Mouse (Mus musculus) left cerebral cortex, adult 18-20 months (tissue): Measurements from ENCODE around the gene Apoa1. TPM values are rescaled to one million over a fixed set of nuclear protein-coding genes. Genes with fewer than 3 reads are reported as not detected.

ENCODE experiments used
- DNase-seq, 2 experiments: peaks; one replicate each; pipeline ENCODE4 v3.0.0; 2021 to 2022; ENCODE audit warnings: low spot score in 2 of 2, mixed read lengths in 1 of 2
- long read RNA-seq, 2 experiments: library from polyadenylated mRNA; stranded (forward); transcript quantifications; one replicate each; pipeline ENCODE4 v2.0.0; 2021
- total RNA-seq, 2 experiments: library from RNA; stranded (reverse); gene quantifications; 2 replicates each; pipeline ENCODE4 v1.2.3; 2021

The Apoa1 gene
- not detected for total RNA-seq
- long read RNA-seq, experiment 1, partial matches to known transcripts = 0 of 1 reads
- long read RNA-seq, experiment 1, other reads (novel, unspliced or antisense) = 1 of 1 reads
- long read RNA-seq, experiment 2 = 0 reads

DNA sequence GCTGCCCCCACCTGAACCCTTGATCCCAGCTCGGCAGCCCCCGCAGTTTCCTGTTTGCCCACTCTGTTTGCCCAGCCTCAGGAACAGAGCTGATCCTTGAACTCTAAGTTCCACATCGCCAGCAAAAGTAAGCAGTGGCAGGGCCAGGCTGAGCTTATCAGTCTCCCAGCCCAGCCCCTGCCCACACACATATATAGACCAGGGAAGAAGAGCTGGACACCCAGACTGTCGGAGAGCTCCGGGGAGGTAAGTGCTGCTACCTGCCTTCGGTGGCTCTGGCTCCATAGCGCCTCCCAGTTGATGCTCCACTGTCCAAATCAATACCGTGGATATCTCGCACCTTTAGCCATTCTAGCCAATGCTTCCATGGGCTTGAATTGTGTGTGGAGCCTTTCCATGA lies at the start of gene Apoa1:
TSS of gene Apoa1 (plus strand) at position 90 of the 400 bp plus-strand sequence.
- no peak for DNase-seq

DNA sequence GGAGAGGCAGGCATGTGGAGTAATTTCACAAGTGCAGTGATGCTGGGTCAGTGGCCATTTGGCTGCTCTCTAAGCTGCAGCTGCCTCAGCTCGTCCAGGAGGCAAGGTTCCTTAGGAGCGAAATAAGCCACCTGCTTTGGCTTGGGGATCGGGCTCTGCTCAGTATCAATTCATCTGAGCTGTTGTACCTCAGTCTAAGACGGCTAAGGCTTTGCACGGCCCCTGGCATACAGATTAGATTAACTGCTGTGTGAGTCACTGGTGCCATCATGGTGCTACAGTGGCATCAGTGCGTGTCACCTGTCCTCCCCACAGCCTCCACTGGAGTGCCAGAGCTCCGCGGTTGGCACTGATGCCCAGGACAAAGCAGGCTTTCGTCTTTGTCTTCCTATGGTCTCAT lies 49.8 kb upstream of the Apoa1 start:
- DNase-seq = no peak

DNA sequence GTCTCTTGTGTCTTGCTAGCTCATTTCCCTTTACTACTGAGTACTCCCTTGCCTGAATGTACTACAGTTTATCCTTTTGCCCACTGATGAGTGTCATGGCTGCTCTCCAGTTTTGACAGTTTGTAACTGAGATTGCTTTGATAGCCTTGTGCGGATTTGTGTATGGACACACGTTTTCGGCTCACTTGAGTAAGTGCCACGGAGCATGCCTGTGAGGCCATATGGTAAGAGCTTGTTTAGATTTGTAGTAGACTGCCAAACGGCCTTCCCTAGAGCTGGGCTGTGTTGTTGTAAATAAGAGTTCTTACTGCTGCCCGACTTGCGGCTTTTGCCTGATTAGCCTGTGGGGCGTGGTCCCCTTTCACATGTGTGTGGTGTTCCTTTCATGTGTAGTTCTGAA lies 47.1 kb upstream of the Apoa1 start:
- no peak for DNase-seq

DNA sequence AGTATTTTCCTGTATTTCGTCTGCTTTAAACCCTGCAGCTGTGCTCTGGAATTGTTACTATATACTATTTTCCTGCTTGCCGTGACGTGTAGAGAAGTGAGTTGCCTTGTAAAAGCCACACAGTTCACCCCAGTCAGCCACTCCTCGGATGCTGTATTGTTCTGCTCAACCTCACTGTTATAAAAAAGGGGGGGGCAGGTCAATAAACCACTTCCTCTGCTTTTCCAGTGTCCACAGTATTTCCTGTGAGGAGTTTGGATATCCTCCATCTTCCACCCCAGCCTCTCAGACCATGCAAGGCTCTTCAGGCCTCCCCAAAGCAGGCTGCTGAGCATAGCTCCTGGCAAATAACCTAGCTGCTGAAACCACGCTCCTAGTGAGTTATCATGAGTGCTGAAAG lies 43.8 kb upstream of the Apoa1 start:
- no peak for DNase-seq

DNA sequence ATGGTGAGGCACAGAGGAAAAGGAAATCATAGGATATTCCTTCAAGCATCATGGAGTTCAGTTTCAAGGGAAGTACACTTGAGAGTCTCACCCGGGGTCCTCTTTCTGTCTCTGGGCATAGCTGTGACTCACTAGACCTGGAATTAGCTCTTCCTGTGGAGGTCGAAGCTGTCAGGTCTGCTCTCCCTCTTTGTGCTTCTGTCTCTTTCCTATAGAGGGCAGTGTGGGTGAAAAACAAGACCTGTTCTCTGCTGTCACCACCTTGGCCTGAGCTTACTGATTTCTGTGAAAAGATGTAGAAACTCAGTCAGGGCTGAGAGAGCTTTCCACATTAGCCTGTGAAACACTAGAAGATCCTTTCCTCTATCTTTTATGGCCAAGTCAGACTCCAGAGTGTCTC lies 43.2 kb upstream of the Apoa1 start:
- no peak for DNase-seq

DNA sequence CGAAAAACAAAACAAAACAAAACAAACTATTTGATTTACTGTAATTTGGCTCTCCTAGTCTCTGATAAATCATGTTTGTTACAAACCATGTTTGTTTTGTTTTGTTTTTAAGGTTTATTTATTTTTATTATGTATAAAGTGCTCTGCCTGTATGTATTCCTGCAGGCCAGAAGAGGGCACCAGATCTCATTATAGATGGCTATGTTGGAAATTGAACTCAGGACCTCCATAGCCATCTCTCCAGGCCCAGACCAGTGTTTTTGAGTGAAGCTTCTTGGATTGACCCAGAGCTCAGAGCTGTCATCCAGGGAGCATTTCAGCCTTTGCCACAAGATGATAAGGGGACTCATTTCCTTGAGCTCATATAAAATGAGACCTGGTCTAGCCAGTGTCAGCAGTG lies 42.0 kb upstream of the Apoa1 start:
- no peak for DNase-seq

DNA sequence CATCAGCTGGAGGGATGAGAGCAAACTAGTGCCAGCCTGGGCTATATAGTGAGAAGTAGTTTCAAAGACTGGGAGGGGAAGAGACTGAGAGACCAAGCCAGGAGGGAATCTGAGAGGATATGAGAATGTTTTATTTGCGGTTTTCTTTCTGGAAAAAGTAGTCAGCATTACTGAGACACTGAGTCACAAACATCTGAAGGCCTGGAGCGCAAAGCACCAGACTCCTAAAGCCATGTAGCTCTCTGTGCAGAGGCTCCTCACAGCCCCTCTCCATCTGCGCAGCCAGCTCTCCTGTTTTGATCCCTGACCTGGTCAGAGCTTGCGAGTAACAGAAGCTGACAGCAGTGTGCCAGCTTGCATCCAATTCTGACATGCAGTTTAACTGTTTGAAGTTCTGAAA lies 40.0 kb upstream of the Apoa1 start:
- no peak for DNase-seq

DNA sequence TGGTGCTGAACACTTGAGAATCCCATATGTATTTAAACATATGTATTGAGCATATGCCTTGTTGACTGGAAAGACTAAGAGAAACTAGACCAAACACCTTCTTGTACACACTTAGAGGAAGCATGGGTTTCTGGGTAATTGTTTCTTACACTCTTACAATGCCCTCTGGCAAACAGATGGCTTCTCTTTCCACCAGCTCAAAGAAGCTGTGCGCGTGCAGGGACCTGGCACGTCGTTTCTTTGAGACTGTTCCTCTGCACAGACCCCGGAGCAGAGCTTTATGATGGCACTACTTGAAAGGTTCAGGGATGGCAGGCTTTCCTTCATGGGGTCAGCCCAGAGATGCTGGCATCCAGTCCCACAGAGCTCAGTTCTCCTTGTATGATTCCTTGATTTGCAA lies 39.4 kb upstream of the Apoa1 start:
- no peak for DNase-seq

DNA sequence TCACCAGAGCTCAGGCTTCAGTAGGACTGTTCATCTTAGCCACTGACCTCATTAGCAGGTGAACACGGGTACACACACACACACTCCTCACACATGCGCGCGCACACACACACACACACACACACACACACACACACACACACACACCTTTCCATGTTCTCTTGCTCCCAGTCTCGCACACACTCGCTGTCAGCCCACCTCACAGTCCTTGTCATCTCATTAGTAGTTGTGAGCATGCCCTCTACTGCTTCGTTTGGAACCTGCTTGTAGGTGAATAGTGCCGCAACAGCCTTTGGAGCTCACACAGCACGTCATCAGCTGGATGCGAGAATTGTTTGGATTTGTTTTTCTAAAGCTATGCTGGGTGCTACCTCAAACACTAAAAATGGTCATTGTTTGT lies 39.0 kb upstream of the Apoa1 start:
- DNase-seq = no peak

DNA sequence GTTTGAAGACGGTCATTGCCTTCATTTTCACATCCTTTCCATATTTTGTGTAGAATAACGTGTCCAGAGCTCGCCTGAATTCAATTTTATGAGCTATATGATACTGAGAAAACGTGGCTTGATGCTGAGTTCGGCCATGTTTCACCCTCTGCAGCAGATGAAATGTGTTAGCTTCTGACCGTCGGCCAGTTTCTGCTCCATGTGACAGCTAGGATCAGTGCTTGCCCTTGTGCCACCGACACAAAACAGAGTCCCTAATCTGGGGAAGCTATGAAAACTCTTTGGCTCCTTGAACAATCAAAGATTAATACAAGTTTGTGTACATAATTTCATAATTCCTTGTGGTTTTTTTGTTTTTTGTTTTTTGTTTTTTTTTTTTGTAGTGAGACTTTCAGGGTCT lies 37.1 kb upstream of the Apoa1 start:
- DNase-seq = no peak

DNA sequence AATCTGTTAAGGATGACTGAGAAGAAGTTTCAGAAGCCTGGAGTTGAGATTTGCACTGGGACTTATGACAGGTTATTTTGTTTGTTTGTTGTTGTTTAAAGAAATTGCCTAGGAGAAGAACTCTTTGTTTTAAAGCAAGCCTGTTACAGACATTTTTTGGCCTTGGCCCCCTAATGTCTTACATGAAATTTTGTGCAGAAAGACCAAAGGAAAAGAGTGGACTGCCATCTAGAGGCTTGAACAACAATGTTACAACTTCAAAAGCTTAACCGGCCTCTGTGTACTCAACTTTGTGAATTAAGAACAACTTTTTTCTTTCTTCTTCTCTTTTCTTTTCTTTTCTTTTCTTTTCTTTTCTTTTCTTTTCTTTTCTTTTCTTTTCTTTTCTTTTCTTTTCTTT lies 36.7 kb upstream of the Apoa1 start:
- no peak for DNase-seq

DNA sequence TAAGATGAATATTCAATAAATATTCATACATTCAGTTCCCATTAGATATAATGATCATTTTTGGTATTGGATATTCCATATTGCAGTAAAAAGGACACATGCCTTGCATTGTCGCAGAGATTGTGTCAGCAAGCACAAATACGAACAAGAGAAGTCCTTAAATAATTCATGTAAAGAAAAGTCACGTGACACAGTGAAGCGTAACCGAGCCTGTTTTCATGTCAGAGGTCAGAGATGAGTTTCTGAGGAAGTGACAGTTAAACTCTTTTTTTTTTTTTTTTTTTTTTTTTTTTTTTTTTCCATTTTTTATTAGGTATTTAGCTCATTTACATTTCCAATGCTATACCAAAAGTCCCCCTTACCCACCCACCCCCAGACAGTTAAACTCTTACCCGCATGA lies 35.7 kb upstream of the Apoa1 start:
- DNase-seq = no peak

DNA sequence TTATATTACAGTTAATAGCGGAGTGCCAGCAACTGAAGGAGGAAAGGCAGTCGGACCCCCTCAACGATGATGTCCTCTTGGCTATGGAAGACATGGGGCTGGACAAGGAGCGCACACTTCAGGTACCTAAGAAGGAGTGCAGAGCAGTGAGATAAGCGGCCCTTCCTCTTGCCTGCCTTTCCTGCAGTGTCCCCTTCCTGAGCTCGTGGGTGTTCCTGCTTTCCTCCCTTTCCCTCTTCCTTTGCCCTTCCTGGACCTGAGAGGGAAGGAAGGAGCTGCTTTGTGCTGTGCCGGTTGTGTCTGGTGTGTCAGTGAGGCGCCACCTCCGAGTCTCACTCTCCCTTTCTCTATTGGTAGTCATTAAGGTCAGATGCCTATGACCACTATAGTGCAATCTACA lies 33.6 kb upstream of the Apoa1 start:
- no peak for DNase-seq

DNA sequence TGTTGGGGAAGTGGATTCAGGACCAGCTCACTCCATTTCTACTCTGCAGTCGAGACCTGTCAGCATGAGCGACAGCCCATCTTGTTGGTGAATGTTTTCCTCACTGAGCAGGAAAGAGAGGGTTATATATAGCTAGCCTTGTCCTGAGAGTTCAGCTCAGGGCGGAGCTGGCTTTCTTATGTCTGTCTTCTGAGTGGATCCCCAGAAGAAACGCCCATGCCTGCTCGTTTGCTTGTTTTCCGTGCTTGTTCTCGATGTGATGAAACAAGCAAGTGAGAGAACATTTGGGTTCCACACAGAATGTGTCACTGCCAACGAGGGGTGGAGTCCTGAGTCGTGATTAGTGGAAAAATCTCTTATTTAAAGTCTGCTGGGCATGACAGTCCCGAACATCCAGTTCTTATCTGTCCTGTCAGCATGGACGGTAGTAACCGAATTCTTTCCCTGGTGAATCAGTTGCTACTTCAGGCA lies 31.6 kb upstream of the Apoa1 start:
- no peak for DNase-seq

DNA sequence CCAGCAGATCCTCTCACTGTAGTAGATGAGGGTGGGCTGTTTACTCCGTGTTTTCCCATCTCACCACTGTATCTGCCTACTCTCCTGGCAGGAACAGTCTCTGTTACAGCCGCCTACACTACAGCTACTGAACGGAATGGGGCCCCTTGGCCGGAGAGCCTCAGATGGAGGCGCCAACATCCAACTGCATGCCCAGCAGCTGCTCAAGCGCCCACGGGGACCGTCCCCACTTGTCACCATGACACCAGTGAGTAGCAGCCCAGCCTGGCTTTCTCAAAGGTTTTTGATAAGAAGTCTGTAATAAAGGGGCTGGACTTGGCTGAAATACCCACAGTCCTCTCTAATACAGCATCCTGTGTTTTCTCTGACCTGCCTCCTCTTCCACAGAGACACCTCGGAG lies 29.9 kb upstream of the Apoa1 start:
- peak; percentile 36 to 61 for DNase-seq

DNA sequence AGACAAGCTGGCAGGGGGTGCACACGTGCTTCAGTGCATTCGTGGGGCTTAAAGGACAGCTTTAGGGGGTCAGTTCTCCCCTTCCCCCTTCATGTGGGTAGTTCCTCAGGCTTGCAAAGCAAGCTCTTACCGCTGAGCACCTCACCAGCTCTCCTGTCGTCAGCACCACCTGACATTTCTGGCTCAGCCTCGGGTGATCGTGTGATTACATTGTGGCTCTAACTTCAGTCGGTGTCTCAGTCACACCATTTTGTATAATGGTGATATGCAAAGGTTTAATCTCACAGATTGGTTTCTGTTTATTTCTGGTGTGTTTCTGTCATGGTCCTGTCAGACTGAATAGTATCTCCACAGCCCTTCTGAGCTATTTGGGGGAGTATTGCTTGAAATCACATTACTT lies 29.4 kb upstream of the Apoa1 start:
- DNase-seq = no peak

DNA sequence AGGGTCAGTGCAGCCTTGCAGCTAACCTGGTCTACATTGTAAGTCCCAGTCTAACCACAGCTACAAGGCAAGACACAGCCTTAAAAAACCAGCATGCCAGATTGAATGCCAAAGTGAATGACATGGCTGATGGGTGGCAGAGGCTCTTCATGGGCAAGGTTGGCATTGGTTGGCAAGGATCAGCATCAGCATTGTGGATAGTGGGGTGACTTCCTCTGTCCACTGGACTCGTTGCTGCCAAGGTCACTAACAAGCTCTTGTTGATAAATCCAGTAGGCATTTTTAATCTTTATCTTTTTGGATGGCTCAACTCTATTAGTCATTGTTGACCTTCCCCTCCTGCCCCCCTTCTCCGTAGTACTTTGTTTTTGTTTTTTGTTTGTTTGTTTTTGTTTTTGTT lies 28.8 kb upstream of the Apoa1 start:
- DNase-seq = no peak

DNA sequence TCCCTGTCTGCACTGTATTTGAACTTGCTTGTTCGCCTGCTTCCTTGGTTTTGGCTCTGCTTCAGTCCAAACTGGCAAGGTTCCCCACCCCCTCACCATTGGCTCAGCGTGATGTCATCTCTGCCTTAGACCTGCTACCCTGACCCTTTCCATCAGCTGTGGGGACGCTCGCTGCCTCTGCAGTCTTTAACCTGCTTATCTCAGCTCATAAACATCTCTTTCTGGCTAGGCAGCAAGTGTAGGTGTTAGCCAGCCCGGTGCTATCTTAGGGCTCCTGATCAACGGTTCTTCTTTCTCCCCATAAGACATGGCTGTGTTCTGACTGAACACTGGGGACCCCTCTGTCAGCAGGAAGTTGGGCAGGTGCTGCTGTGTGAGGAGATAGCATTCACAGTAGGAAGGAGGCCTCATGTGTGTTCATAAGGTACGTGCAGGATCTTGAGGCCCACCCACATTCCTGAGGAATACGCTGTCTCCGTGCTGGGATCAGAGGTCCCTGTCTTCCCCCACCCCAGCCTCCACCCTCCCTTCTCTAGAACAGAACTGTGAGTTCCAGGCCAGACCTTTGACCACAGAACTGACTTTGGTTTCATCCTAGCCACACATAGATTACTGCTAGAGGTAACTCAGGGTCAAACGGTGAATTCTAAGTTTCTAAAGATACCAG lies 21.4 kb upstream of the Apoa1 start:
- no peak for DNase-seq

DNA sequence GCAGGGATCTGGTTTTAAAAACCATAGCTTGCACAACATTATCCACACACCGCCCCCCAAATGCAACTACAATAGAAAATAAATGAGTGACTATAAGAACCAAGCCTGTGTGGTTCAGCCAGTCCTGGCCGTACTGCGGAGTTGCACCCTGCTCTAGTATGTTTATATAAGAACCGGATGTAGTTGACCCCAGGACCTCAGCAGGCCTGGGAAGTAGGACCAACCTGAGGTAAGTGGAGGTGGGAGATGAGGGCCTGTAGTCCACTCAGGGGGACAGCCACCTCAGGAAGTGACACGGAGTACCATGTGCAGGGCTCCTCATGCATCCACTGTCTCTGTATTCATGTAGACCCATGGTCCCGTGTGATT lies 20.9 kb upstream of the Apoa1 start:
- DNase-seq = no peak

DNA sequence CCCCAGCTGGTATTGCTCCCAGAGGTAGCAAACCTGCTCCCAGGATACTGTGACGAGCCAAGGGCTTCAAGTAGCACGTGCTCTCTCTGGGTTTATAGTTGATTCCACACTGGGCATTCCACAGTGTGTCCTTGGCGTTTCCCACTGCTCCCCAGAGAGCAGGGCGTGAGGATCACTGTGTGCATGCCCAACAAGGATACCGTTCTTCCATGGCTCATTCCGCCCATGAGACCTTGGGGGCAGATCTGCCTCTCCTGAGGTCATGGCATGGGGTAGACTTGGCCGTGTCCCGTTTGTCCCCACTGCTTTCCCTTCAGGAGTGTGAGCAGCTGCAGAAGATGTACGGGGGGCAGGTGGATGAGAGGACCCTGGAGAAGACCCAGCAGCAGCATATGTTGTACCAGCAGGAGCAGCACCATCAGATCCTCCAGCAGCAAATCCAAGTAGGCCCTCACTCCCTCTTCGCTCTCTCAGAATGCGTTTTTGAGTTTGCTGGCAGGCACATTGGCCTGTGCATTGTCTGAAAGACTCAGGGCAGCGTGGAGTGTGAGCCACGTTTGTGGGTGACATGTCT lies 19.9 kb upstream of the Apoa1 start:
- no peak for DNase-seq

DNA sequence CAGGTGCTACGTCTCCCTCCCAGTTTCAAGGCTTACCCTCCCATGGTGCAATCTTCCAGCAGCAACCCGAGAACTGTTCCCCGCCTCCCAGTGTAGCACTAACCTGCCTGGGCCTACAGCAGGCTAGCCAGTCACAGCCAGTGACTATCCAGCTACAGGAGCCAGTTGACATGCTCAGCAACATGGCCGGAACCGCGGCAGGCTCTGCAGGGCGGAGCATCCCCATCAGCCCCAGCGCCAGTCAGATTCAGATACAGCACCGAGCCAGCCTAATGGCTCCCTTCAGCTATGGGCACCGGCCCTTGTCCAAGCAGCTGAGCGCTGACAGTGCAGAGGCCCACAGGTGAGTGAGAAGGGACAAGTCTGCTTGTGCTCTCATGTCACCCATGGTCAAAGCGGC lies 17.9 kb upstream of the Apoa1 start:
- DNase-seq = no peak

DNA sequence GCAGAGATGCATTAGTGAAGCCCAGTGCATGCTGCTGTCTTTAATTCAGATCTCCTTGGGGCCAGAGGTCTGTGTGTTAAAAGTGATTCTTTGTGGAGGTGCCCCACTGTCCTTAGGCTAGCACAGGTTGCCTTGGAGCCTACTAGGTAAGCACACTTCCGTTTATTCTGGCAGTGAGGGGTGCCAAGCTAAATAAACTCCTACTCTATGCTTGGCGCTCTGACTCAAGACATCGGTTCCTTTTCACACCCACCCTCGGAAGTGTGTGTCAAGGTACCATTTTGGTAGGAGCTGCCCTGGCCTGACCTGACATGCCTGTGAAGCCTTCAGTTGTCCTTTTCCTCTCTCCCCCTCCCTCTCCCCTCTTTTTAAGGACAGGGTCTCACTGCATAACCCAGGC lies 14.1 kb upstream of the Apoa1 start:
- no peak for DNase-seq

DNA sequence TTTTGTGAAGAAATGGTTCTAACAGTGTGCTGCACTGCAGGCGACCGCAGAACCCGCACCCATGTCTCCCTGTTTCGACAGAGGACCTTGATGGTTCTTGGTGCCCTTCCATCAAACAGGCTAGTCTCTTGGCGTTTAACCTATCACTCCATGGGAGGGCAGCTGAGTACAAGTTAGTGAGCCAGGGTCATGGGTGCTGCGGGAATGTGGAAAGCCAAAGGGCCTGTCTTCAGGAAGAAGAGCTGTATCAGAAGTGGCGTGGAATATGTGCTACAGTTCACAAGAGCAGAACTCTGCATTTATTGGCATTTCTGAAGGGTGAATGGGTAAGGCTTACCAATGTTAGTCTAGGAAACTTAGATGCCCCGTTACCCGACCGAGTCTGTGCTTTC lies 13.4 kb upstream of the Apoa1 start:
- no peak for DNase-seq
